Mouse (Mus musculus): Measurements from ENCODE around the gene Lcn12. TPM values are rescaled to one million over a fixed set of nuclear protein-coding genes. Genes with fewer than 3 reads are reported as not detected.
A peak's percentile ranks its signal among the peaks of the same experiment; 100 is the strongest.

Gene Lcn12
- polyA plus RNA-seq, 1 experiment from 2014 or later = not detected

GRCm38 (mm10) chr2:25498622-25499478 lies 5.1 kb upstream of the Lcn12 start:
- ATAC-seq (replicated peaks; ENCODE audit: low FRiP score, low read depth) = no peak
- no peak for DNase-seq (ENCODE audit: low spot score)
- WGBS = 70% methylated on average over 15 of the region's 15 CpGs
- Histone ChIP-seq H3K27ac (peak overlapping the region; percentile 83), H3K27me3 (ENCODE audit: insufficient read depth, low read length) (no peaks in the 10 kb centered on the region), H3K9ac (ENCODE audit: low read depth, low read length) (no peak overlapping the region), H3K4me1 (replicated peaks; ENCODE audit: insufficient read depth, low read length) (peaks cover 15% of the 10 kb centered on the region), H3K36me3 (ENCODE audit: insufficient read depth, low read length) (peaks cover 9% of the 10 kb centered on the region; the same call in 1 of the 2 replicates), H3K4me2 (ENCODE audit: low read length) (no peak overlapping the region), H3K4me3 (replicated peaks; ENCODE audit: low read depth, low read length) (no peak overlapping the region), H3K9me3 (replicated peaks; ENCODE audit: low read length) (no peaks in the 10 kb centered on the region)
- peak; percentile 29; the same call in 1 of the 2 replicates for TF ChIP-seq CTCF (IDR thresholded peaks at IDR 0.05; ENCODE audit: low read depth)

GRCm38 (mm10) chr2:25497846-25498575 lies 4.3 kb upstream of the Lcn12 start:
- no peak overlapping the region for H3K4me2 ChIP-seq (ENCODE audit: low read length)
- ATAC-seq (replicated peaks; ENCODE audit: low FRiP score, low read depth) (no peak; the same call in 1 of the 2 replicates), DNase-seq (ENCODE audit: low spot score) (peak; percentile 56)
- 0 out of 2 replicates have a peak overlapping the region, but pooled peaks have one; percentile 35 for H3K9ac ChIP-seq (ENCODE audit: low read depth, low read length)
- no peaks in the 10 kb centered on the region for H3K9me3 ChIP-seq (replicated peaks; ENCODE audit: low read length)
- TF ChIP-seq CTCF (IDR thresholded peaks at IDR 0.05; ENCODE audit: low read depth) = no peak
- no peak overlapping the region for H3K4me3 ChIP-seq (replicated peaks; ENCODE audit: low read depth, low read length)
- peaks cover 15% of the 10 kb centered on the region for H3K4me1 ChIP-seq (replicated peaks; ENCODE audit: insufficient read depth, low read length)
- 43% methylated on average over 6 of the region's 6 CpGs for WGBS
- 0 out of 2 replicates have a peak, but pooled peaks cover 5% of the 10 kb centered on the region for H3K36me3 ChIP-seq (ENCODE audit: insufficient read depth, low read length)
- H3K27ac ChIP-seq = peak overlapping the region; percentile 83
- no peaks in the 10 kb centered on the region for H3K27me3 ChIP-seq (ENCODE audit: insufficient read depth, low read length)

GRCm38 (mm10) chr2:25496462-25496861 lies 2.8 kb upstream of the Lcn12 start:
- Histone ChIP-seq H3K9ac (ENCODE audit: low read depth, low read length) (no peak overlapping the region), H3K4me1 (replicated peaks; ENCODE audit: insufficient read depth, low read length) (peaks cover 7% of the 10 kb centered on the region), H3K9me3 (replicated peaks; ENCODE audit: low read length) (no peaks in the 10 kb centered on the region), H3K4me3 (replicated peaks; ENCODE audit: low read depth, low read length) (no peak overlapping the region), H3K4me2 (ENCODE audit: low read length) (no peak overlapping the region), H3K27ac (no peak overlapping the region), H3K27me3 (ENCODE audit: insufficient read depth, low read length) (no peaks in the 10 kb centered on the region), H3K36me3 (ENCODE audit: insufficient read depth, low read length) (no peaks in the 10 kb centered on the region)
- TF ChIP-seq CTCF (IDR thresholded peaks at IDR 0.05; ENCODE audit: low read depth) = peak; percentile 83
- DNase-seq (ENCODE audit: low spot score) (peak; percentile 62), ATAC-seq (replicated peaks; ENCODE audit: low FRiP score, low read depth) (no peak)
- WGBS = 41% methylated on average over 4 of the region's 4 CpGs

GRCm38 (mm10) chr2:25492988-25493387 lies 723 bp downstream of the Lcn12 start:
- Histone ChIP-seq H3K4me2 (ENCODE audit: low read length) (no peak overlapping the region), H3K27me3 (ENCODE audit: insufficient read depth, low read length) (no peaks in the 10 kb centered on the region), H3K9me3 (replicated peaks; ENCODE audit: low read length) (no peaks in the 10 kb centered on the region), H3K9ac (ENCODE audit: low read depth, low read length) (no peak overlapping the region), H3K4me3 (replicated peaks; ENCODE audit: low read depth, low read length) (no peak overlapping the region), H3K36me3 (ENCODE audit: insufficient read depth, low read length) (no peaks in the 10 kb centered on the region), H3K27ac (no peak overlapping the region), H3K4me1 (replicated peaks; ENCODE audit: insufficient read depth, low read length) (no peaks in the 10 kb centered on the region)
- TF ChIP-seq CTCF (IDR thresholded peaks at IDR 0.05; ENCODE audit: low read depth) = no peak
- DNase-seq (ENCODE audit: low spot score) (no peak), ATAC-seq (replicated peaks; ENCODE audit: low FRiP score, low read depth) (no peak)
- 78% methylated on average over 5 of the region's 5 CpGs for WGBS

GRCm38 (mm10) chr2:25488671-25489068 lies 5.0 kb downstream of the Lcn12 start:
- no peak overlapping the region for H3K4me3 ChIP-seq (replicated peaks; ENCODE audit: low read depth, low read length)
- DNase-seq (ENCODE audit: low spot score) = no peak
- no peak overlapping the region for H3K9ac ChIP-seq (ENCODE audit: low read depth, low read length)
- H3K4me1 ChIP-seq (replicated peaks; ENCODE audit: insufficient read depth, low read length) = no peaks in the 10 kb centered on the region
- no peak overlapping the region for H3K27ac ChIP-seq
- no peak for ATAC-seq (replicated peaks; ENCODE audit: low FRiP score, low read depth)
- no peaks in the 10 kb centered on the region for H3K36me3 ChIP-seq (ENCODE audit: insufficient read depth, low read length)
- H3K9me3 ChIP-seq (replicated peaks; ENCODE audit: low read length) = no peaks in the 10 kb centered on the region
- 79% methylated on average over 7 of the region's 7 CpGs for WGBS
- H3K27me3 ChIP-seq (ENCODE audit: insufficient read depth, low read length) = no peaks in the 10 kb centered on the region; the same call in 1 of the 2 replicates
- TF ChIP-seq CTCF (IDR thresholded peaks at IDR 0.05; ENCODE audit: low read depth) = no peak
- no peak overlapping the region for H3K4me2 ChIP-seq (ENCODE audit: low read length)

- TF ChIP-seq CTCF (IDR thresholded peaks at IDR 0.05; ENCODE audit: low read depth) = no peak
- no peak for DNase-seq (ENCODE audit: low spot score)
- WGBS = 62% methylated on average over 6 of the region's 6 CpGs
- H3K9ac ChIP-seq (ENCODE audit: low read depth, low read length) = no peak overlapping the region
- no peak overlapping the region for H3K4me3 ChIP-seq (replicated peaks; ENCODE audit: low read depth, low read length)
- H3K27ac ChIP-seq = no peak overlapping the region
- H3K4me1 ChIP-seq (replicated peaks; ENCODE audit: insufficient read depth, low read length) = no peaks in the 10 kb centered on the region
- H3K9me3 ChIP-seq (replicated peaks; ENCODE audit: low read length) = no peaks in the 10 kb centered on the region
- no peaks in the 10 kb centered on the region; the same call in 1 of the 2 replicates for H3K27me3 ChIP-seq (ENCODE audit: insufficient read depth, low read length)
- no peaks in the 10 kb centered on the region for H3K36me3 ChIP-seq (ENCODE audit: insufficient read depth, low read length)
- no peak overlapping the region for H3K4me2 ChIP-seq (ENCODE audit: low read length)
- ATAC-seq (replicated peaks; ENCODE audit: low FRiP score, low read depth) = no peak
Observed at GRCm38 (mm10) chr2:25487965-25488670, 5.6 kb downstream of the Lcn12 start.

All from kidney, postnatal 0 days (tissue).